Mouse (Mus musculus) left cerebral cortex, postnatal 4 days (tissue): ENCODE measurements around the gene Pgpep1l. TPM values are rescaled to one million over a fixed set of nuclear protein-coding genes. Genes with fewer than 3 reads are reported as not detected.
"Not testable (repeated sequence)": the region's sequence is repeated elsewhere in the genome, so short reads cannot be mapped to it uniquely, and the experiment has no call there.

ENCODE experiments used
- DNase-seq: peaks from one replicate; pipeline ENCODE4 v3.0.0-alpha.2; 2022
- intact Hi-C: fragments of 180-260 bp; cut with DNase I; formaldehyde crosslinking; loops from one replicate; pipeline ENCODE4 v1.15.1; 2025
- total RNA-seq, 2 experiments: library from RNA; stranded (reverse); gene quantifications; 2 replicates each; pipeline ENCODE4 v1.2.3; 2021

The Pgpep1l gene
- total RNA-seq, result not detected

DNA sequence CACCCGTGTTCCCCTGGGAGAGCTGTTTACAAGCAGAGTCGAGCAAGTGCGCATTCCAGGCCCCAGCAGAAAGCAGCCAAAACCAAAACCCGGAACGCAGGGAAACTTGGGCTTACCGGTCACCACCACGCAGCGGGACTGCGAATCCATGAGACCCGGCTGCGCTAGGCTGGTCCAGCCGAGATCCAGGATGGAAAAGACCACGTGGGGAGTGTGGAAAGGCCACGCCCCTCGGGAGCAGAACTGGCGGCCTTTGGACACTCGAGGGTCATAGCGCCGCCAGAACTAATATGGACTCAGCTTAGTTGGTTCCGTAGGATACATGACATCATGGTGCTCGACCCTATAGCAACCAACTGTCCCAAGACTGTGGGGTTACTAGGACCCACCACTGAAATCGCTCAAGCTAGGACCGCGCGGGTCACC lies at the start of gene Pgpep1l:
Gene Pgpep1l (minus strand): TSS at position 206 of the 426 bp plus-strand sequence.
- DNase-seq, result peak; percentile 55
- intact Hi-C loops, result no loop called here

DNA sequence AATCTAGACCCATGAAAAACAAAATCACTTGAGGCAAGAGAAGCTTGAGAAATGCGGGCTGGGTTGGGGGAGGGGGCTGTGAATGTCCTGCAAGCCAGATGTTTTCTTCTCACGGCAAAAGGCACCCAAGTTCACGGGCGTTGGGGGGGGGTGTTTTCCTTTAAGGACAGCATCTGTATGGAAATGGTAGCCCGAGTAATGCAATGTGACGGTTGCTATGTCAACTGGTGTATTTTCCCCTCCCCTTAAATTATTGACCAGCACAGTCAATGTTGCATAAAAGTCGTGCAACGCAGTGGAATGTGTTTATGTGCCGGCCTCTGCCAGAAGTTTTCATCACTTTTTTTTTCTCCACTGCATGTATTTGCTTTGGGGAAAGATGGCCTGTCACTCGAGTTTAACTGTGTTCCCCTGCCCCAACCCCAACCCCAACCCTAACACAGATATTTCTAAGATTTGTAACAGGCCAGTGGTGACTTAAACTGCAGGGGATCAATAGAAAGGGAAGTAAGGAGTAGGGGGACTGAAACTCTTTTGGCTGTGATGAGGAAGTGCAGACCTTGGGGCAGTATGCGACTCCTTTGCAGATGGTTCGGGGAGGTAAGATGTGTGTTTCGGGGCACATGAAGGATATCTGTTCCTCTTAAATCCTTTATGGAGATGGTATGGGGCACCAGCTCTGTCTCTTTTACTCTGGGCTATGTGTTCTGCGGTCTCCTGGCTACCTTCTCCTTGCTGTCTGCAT lies 49.2 kb upstream of the Pgpep1l start:
- intact Hi-C loops, result no loop called here
- DNase-seq, result no peak

DNA sequence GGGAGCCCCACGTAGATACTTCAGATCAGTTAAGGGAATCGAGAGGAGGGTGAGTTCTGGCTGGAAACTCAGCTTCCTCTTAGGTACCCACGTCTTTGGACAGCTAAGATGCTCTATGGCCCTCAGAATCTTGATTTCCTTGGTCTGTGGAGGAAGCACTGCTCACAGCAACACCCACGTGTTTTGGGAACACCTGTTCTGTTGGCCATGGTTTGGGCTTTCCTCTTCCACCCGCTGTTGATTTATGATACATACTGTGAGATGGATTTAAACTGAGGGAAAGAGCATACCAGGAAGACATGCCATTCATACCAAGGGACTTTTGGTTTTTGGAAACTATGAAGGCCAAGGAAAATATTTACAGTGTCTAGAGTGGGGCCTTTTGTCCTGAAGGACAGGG lies 48.4 kb upstream of the Pgpep1l start:
- intact Hi-C loops, result no loop called here
- DNase-seq, result no peak

DNA sequence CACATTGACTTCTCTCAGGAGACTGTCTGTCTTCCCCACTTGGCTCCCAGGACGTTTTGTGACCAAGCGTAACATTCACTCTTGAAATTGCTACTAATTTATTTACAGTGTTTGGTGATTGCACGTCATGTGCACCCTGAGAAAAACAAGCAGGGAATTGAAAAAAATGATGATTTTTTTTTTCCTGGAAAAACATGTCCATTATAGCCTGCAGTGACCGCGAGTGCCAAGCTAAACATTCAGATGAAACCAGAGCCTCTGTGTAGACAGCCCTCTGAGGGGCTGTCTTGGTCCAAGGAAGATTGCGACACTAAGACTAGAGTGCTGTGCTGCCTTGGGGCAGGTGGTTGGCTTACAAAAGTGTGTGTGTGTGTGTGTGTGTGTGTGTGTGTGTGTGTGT lies 47.4 kb upstream of the Pgpep1l start:
- intact Hi-C loops, result no loop called here
- no peak for DNase-seq

DNA sequence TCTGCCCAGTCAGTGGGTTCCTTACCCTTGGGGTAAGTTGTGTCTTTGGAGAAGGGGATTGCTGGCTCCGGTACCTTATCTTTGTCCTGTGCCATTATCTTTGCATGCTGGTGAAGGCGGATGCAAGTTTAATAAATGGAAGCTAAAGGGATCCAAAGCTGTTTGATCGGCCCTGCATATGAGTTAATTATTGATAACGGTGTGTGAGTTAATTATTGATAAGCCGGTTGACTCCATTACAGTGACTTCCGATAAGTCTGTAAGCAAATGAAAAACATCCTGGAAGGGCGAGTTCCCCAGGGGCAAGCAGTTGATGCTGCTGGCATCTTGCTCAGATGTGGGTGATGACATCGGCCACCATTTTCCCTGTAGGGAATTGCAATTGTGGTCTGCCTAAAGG lies 42.7 kb upstream of the Pgpep1l start:
- intact Hi-C loops, result no loop called here
- no peak for DNase-seq

DNA sequence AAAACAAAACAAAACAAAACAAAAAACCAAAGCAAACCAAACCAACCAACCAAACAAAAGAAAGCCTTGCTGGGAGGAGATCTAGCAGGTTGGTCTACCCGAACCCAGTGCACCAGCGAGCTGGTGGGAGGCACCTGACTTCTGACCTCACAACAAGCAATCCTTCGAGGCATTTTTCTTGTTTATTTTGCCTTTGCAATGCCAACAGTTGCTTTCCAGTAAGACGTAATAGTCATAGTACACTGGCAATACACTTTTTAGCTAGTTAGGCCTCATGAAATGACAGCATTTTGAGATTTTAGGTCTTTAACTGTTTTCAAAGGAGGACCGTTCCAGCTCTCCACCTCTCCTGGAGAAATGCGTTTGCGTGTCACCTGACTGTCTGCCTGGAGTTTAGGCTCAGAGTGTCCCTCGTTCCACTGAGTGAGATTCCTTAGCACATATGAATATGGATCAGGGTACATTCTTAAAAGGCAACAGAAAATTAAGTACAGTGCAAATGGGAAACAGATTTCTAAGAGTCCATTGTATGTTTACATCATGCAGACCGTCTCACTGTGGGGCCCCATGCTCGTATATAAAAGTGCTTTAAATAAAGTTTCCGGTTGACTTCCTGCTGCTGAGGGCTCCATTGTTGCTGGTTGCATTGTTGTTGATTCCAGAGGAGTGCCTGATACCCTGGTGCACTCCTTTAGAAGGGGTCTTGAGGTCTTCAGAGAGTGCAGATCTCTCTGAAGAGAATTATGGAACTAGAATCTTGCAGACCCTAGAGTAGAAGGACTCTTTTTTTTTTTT lies 41.9 kb upstream of the Pgpep1l start:
- intact Hi-C loops, result no loop called here

DNA sequence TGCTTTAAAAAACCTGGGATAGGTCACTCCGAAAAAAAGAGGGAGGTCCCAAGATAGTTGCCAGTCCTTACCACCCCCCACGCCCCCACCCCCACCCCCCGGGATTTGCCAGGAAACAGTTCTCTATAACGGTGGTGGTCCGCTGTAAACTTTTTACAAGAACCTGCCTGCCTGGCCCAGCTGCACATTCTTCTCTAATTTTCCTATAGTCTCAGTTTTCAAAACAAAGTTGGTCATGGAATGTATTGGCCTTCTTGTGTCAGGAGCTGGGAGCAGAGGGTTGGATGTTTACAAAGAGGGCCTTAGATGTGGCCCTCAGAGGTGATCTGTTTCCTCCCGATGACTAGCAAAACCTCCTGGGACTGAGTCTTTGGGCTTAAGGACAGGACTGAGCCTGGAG lies 39.7 kb upstream of the Pgpep1l start:
- intact Hi-C loops, result loop anchor here (5.0 kb wide), 1 partner anchor 171 kb away; no protein-coding TSS in a partner anchor
- DNase-seq, result no peak

More for the DNA sequence above, 41.9 kb upstream of the Pgpep1l start:
- no peak for DNase-seq

DNA sequence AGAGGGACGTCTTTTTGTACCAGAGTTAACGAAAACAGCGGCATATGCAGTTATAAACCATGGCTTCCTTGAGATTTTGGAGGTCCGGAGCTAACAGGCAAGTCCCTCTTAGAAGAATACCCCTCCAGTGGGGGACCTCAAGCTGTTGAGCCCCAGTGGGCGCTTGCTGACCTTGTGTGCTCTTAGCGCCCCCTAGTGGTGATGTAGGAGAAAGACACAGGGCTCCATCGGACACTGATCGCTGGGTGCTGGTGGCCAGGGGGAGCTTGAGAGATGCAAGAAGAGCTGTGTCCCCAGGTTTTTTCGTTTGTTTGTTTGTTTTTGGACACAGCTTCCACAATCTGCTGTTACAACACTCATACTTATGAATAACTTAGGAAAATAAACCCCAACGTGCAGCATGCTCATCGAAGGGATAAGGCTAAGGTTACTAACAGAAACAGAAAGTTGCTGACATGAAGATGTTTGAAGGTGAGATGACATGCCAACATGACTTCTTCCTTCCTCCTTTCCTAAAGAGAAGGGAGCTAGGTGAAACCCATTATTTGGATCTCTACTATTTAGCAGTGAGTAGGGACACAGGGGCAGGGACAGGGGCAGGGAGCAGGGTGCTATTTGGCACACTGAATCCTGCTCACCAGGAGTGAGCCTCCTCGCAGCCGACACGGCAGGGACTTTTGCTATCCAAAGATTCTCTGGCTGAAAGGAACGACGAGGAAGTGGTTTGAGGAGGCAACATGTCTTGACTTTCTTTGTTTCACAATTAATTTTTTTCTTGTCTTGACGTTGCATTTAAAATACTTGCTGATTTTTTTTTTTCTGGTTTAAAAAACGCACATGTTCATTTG lies 38.8 kb upstream of the Pgpep1l start:
- intact Hi-C loops, result loop anchor here (5.0 kb wide), 1 partner anchor 171 kb away; no protein-coding TSS in a partner anchor
- peak; percentile 70 for DNase-seq

DNA sequence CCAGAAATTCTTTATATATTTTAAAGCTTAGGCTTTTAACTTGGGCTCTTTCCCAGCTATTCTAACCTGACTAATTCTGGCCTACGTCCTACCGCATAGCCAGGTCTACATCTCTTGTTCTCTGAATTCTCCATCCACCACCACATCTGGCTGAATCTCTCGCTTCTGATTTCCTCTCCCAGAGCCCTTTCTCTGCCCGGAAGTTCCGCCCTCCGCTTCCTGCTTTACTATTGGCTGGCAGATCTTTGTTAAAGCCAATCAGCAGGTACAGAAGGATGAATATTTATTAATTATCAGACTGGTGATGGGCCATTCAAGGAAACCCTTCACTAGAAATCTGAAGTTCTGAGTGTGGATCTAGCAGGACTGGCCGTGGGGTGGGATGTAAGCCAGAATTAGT lies 37.1 kb upstream of the Pgpep1l start:
- intact Hi-C loops, result loop anchor here (5.0 kb wide), 1 partner anchor 169 kb away; no protein-coding TSS in a partner anchor
- DNase-seq, result no peak

DNA sequence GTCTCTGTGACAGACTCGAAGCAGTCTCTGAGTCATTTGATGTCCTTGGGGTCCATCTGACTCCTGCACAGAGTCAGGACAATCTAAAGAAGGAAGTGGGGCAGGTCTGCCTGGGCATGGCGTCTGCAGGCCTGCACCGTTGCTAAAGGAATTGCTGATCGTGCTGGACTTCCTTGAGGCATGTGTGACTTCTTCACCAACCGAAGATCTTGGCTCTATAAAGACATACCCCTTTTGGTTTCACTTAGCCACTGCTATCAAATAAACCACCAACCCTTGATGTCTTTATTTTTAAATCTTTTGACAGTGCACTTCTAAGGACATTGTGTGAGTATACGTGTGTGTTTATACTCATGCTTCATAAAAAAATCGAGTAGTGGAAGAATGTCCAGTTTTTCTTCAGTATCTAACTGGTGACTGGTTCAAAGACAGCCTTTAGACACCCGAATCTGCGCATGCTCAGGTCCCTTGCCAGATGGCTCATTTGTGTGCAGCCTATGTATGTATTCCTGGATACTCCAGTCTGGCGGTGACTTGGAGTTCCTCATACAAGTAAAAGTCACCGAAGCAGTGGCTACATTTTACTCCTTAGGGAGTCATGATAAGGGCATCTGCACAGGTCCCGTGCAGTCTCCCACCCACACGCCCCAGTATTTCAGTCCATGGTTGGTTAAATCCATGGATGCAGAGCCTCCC lies 34.5 kb upstream of the Pgpep1l start:
- intact Hi-C loops, result no loop called here
- DNase-seq, result no peak

DNA sequence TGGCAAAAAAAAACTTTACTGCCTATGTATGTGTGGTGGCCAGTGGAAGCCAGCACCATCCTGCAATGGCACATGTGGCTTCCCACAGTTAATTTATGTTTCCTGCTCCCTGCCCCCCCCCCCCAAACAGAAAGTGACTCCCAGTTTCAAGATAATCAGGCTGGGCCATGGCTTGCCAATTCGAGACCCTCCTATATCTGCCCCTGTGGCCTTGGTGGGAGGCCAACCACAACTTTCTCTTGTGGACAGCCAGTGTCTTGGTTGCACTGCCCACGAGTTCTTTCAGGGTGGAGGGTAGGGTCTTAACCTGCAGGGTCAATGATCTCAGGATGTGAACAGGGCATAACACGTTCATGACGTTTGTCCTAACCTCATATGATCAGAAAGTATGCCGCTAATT lies 32.5 kb upstream of the Pgpep1l start:
- DNase-seq, result no peak
- intact Hi-C loops, result no loop called here

DNA sequence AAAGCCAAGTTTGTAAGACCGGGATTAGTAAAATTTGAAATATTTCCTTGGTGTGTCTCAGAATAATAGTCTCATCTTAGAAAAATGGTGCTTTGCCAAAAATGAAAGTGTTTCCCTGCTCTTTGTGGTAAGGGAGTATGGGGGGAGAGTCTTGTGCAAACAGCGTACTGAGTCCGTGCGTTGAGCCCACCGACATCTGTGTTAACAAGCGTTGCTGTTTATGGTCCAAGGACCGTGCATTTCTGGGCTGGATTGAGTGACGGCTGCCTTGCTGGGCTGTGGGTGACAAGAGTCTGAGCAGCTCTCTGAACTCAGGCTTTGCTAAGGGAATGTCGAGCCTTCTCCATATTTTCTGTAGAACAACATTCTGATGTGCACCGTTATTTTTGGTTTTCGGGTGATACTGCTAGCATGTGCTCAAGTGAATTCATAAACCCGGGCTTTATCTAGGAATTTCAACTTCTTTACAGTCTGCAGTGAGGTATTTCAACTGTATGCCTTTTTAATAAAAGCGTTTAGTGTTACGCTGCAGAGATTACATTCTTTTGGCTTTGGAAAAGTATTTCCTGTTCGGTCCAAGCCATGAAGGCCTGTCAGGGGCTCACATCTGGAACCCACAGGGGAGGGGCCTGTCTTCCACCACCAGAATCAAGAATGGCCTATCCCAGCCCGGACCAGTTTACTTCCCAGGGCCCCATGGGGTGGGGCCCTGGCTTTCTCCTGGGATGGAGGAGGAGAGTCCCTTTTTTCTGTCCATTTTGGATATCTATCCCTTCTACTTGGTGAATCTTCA lies 30.2 kb upstream of the Pgpep1l start:
- DNase-seq, result no peak
- intact Hi-C loops, result no loop called here

DNA sequence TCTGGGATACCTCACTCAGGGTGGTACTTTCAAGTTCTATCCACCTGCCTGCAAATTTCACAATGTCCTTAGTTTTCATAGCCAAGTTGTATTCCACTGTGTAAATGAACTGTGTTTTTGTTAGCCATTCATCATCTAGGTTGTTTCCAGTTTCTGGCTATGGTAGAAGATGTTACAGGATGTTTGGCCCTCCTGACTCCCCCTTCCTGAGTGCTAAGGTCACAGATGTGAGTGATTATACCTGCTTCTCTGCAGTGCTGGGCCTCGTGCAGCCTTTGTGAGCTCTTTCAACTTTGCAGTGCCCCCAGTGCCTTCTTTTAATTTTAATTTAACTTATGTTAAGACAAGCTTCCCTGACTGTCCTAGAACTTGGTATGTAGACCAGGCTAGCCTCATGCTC lies 27.6 kb upstream of the Pgpep1l start:
- intact Hi-C loops, result no loop called here
- no peak for DNase-seq

DNA sequence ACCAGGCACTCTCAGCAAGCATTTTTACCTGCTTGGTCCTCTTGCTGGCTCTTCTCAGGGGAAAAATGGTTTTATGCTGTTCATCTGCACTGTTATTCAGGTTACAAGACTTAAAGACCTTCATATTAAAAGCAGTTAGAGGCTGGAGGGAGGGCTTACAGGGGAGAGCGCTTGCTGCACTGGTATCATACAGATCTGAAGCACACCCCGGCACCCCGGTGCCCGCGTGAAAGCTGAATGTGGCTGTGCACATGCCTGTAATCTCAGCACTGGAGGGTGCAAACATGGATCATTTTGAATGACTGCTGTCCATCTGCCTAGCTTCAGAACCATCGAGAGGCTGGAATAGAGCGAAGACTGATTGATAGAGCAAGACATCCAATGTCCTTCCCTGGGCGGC lies 25.0 kb upstream of the Pgpep1l start:
- no peak for DNase-seq

DNA sequence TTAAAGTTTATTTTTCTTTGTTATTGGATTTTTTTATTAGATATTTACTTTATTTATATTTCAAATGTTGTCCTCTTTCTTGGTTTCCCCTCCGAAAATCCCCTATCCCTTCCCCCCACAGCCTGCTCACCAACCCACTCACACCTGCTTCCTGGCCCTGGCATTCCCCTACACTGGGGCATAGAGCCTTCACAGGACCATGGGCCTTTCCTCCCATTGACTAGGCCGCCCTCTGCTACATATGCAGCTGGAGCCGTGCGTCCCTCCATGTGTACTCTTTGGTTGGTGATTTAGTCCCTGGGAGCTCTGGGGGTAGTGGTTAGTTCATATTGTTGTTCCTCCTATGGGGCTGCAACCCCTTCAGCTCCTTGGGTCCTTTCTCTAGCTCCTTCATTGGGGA lies 24.0 kb upstream of the Pgpep1l start:
- DNase-seq, intact Hi-C loops: not testable (repeated sequence)

More for the DNA sequence above, 25.0 kb upstream of the Pgpep1l start:
- intact Hi-C loops, result no loop called here

DNA sequence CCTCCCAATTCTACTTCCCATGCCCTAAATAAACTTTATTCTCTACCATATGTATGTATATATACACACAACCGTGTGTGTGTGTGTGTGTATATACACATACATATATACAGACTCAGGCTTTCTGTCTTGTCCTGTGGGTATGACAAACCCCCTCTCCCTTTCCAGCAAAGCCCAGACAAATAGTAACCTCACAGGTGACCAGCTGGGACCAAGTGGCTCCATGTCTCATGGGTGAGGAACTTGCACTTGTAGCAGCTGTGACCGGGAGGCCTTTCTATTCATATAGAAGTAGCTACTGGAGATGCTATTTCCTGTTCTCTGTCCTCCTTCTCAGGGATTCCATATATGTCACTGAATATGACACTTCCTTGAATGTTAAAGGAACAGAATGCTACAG lies 23.5 kb upstream of the Pgpep1l start:
- DNase-seq, result no peak
- intact Hi-C loops, result no loop called here

DNA sequence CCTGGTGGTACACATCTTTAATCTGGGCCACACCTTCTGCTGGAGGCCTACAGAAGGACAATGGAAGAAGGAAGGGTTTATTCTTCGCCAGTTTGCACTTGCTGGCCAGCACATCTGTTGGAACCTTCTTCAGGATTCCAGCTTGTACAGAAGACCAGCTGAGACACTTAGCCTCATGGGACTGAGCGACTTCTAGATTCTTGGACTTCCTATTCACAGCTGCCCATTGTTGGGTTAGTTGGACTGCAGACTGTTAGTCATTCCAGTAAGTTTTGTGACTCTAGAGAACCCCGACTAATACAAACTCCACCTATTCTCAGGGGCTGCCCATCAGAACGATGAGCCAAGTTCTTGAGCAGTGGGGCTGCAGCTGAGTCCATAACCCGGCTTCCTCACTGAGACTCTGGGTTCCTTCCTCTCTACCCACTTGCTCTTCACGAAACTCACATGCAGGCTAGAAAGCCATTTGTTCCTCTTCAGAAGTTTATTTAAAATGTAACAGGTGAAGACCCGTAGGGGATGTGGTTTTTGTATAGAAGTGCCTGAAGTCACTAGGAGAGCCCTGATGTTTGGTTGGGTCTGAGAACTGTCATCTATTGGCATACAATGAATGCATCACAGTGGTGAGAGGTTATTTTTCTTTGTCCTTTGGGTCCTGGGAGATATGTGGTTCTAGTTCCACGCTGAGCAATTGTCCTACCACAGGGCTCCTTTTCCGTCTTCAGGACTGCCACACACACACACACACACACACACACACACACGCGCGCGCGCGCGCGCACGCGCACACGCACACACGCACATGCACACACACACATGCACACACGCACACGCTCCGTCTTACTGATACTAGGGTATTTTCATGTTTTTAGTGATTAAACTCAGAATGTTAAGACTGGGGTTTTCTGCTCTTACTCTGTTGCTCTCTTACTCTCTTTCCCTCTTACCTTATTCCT lies 22.8 kb upstream of the Pgpep1l start:
- intact Hi-C loops, result no loop called here
- DNase-seq, result no peak

DNA sequence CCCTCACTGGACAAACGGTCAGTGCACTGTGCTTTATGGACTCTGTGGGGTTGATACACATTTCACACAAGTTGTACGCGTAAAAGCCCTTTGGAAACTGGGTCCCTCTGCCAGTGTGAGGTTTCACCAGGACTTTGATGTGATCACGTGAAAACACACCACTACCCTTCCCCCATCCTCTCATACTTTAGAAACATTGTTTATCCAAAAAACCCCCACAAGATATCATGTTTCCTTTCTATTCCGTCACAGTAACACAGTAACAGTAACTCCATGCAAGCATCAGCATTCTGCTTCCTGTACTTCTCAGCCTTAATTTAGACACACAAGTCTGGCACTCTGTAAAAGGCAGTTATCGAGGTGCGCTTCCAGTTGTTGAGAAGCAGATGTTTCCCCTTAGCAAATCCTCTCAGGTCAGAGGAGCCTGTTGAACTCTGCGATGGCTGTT lies 21.8 kb upstream of the Pgpep1l start:
- intact Hi-C loops, result no loop called here
- no peak for DNase-seq
